Mouse (Mus musculus): ENCODE data around the gene Wdr31. TPM values are rescaled to one million over a fixed set of nuclear protein-coding genes. Genes with fewer than 3 reads are reported as not detected.
A peak's percentile ranks its signal among the peaks of the same experiment; 100 is the strongest.

Wdr31 gene
- polyA plus RNA-seq, 1 experiment: 0.51 TPM

DNA sequence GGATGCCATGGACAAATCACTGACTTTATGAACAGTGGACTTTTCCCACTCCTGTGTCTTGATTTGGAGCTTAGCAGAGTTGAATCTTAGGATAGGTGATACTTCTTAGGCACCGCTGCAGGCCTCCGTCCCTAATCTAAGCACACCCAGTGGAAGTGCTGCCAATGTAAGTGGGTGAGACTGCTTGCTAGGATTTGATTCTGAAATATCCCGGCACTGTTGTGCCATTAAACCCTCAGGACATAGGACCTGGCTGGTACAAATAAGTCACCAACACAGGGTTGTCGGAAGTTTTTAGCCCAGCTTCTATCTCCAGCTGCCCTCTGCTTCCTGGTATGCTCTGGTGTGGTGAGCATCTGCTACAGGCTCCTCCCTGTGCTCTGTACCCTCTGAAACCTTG lies 44.8 kb downstream of the Wdr31 start:
- Histone ChIP-seq H3K4me3 (ENCODE audit: extremely low read depth, insufficient read depth, insufficient read length) (no peak overlapping the region), H3K27ac (ENCODE audit: insufficient read depth, low read length) (no peak overlapping the region), H3K4me1 (ENCODE audit: control insufficient read depth, insufficient read depth, insufficient read length) (no peaks in the 10 kb centered on the region), H3K36me3 (ENCODE audit: control insufficient read depth, insufficient read depth, low read length) (peaks cover 23% of the 10 kb centered on the region), H3K27me3 (ENCODE audit: control insufficient read depth, insufficient read depth, low read length) (no peaks in the 10 kb centered on the region)
- TF ChIP-seq POLR2A (IDR thresholded peaks at IDR 0.05; ENCODE audit: low read depth, low read length) (no peak), CTCF (IDR thresholded peaks at IDR 0.05; ENCODE audit: extremely low read depth, insufficient read depth, insufficient read length, insufficient replicate concordance) (no peak)
- WGBS: 93% methylated on average over 4 of the region's 4 CpGs
- no peak for DNase-seq (ENCODE audit: low read depth in 1 of 2, low spot score in 2 of 2)

DNA sequence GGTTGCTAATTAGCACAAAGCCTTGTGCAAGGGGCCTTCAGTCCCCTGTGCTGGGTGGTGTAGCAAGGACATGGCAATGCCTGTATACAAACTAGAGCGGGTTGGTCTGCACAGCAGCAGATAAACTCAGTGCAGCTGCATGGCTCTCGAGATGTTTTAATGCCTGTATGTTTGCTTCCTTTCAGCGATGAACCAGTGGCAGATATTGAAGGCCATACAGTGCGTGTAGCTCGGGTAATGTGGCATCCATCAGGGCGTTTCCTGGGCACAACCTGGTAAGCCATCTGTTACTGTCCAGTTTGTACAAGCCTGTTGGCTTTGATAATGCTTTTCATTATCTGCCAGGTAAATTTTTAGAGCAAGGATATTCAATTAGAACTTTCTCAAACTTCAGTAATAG lies 51.6 kb downstream of the Wdr31 start:
- DNase-seq (ENCODE audit: low read depth in 1 of 2, low spot score in 2 of 2): no peak
- WGBS: 92% methylated on average over 6 of the region's 6 CpGs
- Histone ChIP-seq H3K36me3 (ENCODE audit: control insufficient read depth, insufficient read depth, low read length) (peaks cover 73% of the 10 kb centered on the region), H3K4me3 (ENCODE audit: extremely low read depth, insufficient read depth, insufficient read length) (no peak overlapping the region), H3K27ac (ENCODE audit: insufficient read depth, low read length) (no peak overlapping the region), H3K4me1 (ENCODE audit: control insufficient read depth, insufficient read depth, insufficient read length) (no peaks in the 10 kb centered on the region), H3K27me3 (ENCODE audit: control insufficient read depth, insufficient read depth, low read length) (no peaks in the 10 kb centered on the region)
- TF ChIP-seq POLR2A (IDR thresholded peaks at IDR 0.05; ENCODE audit: low read depth, low read length) (no peak), CTCF (IDR thresholded peaks at IDR 0.05; ENCODE audit: extremely low read depth, insufficient read depth, insufficient read length, insufficient replicate concordance) (no peak)

DNA sequence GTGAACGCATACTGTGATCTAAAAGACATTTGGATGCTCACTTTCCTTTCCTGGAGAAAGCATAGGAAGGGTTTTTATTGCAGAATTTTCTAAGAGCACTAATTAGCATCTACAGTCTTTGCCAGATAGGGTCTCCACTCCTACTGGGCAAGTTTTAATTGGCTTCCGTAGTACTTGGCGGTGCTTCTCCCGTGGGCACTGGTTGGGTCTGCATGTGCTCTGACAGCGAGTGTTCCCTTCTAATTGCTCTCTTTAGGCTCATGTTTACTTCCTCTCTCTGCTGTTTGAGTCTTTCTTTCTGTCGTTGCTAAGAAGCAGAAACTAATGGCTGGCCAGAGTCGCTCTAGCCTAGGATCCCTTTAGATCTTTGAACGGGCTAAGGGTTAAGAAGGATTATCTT lies 52.2 kb downstream of the Wdr31 start:
- TF ChIP-seq CTCF (IDR thresholded peaks at IDR 0.05; ENCODE audit: extremely low read depth, insufficient read depth, insufficient read length, insufficient replicate concordance): no peak
- no peak for TF ChIP-seq POLR2A (IDR thresholded peaks at IDR 0.05; ENCODE audit: low read depth, low read length)
- Histone ChIP-seq H3K27me3 (ENCODE audit: control insufficient read depth, insufficient read depth, low read length) (no peaks in the 10 kb centered on the region), H3K36me3 (ENCODE audit: control insufficient read depth, insufficient read depth, low read length) (peaks cover 70% of the 10 kb centered on the region), H3K4me1 (ENCODE audit: control insufficient read depth, insufficient read depth, insufficient read length) (no peaks in the 10 kb centered on the region), H3K4me3 (ENCODE audit: extremely low read depth, insufficient read depth, insufficient read length) (no peak overlapping the region), H3K27ac (ENCODE audit: insufficient read depth, low read length) (no peak overlapping the region)
- DNase-seq (ENCODE audit: low read depth in 1 of 2, low spot score in 2 of 2): no peak
- 90% methylated on average over 8 of the region's 8 CpGs for WGBS

DNA sequence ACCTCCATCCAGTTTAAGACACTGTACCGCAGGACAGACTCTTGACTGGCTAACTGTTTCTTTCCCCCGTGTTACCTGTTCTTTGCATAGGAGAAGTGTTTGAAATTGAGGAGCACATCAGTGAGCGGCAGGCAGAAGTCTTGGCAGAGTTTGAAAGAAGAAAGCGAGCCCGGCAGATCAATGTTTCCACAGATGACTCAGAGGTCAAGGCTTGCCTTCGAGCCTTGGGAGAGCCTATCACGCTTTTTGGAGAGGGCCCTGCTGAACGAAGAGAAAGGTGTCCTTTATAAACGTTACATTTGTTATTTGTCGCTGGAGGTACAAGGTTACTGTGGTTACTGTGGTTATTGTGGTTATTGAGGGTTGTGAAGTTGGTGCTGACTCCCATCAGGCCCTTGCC lies 59.1 kb downstream of the Wdr31 start:
- WGBS: 70% methylated on average over 10 of the region's 10 CpGs
- no peak for DNase-seq (ENCODE audit: low read depth in 1 of 2, low spot score in 2 of 2)
- Histone ChIP-seq H3K27me3 (ENCODE audit: control insufficient read depth, insufficient read depth, low read length) (no peaks in the 10 kb centered on the region), H3K27ac (ENCODE audit: insufficient read depth, low read length) (no peak overlapping the region), H3K36me3 (ENCODE audit: control insufficient read depth, insufficient read depth, low read length) (peaks cover 24% of the 10 kb centered on the region), H3K4me3 (ENCODE audit: extremely low read depth, insufficient read depth, insufficient read length) (no peak overlapping the region), H3K4me1 (ENCODE audit: control insufficient read depth, insufficient read depth, insufficient read length) (peaks cover 2% of the 10 kb centered on the region)
- TF ChIP-seq POLR2A (IDR thresholded peaks at IDR 0.05; ENCODE audit: low read depth, low read length): no peak
- no peak for TF ChIP-seq CTCF (IDR thresholded peaks at IDR 0.05; ENCODE audit: extremely low read depth, insufficient read depth, insufficient read length, insufficient replicate concordance)

DNA sequence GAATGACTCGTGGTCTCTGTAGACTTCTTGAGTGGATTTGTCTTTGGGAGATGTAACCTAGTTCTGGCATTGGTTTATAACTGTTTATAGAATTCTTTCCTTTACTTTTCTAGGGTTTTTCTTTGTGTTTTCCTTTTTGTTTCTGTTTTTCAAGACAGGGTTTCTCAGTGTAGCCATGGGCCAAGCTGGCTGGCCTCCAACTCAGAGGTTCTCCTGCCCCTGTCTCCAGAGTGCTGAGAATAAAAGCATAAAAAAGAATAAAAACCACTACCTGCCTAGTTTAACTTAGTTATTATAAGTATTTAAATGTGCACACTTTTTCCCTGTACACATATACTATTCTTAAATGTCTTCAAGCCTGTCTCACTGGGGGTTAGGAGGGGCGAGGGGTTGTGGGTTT lies 60.4 kb downstream of the Wdr31 start:
- Histone ChIP-seq H3K27me3 (ENCODE audit: control insufficient read depth, insufficient read depth, low read length) (no peaks in the 10 kb centered on the region), H3K36me3 (ENCODE audit: control insufficient read depth, insufficient read depth, low read length) (peaks cover 13% of the 10 kb centered on the region), H3K4me1 (ENCODE audit: control insufficient read depth, insufficient read depth, insufficient read length) (peaks cover 2% of the 10 kb centered on the region), H3K27ac (ENCODE audit: insufficient read depth, low read length) (no peak overlapping the region), H3K4me3 (ENCODE audit: extremely low read depth, insufficient read depth, insufficient read length) (no peak overlapping the region)
- TF ChIP-seq CTCF (IDR thresholded peaks at IDR 0.05; ENCODE audit: extremely low read depth, insufficient read depth, insufficient read length, insufficient replicate concordance) (no peak), POLR2A (IDR thresholded peaks at IDR 0.05; ENCODE audit: low read depth, low read length) (no peak)
- DNase-seq (ENCODE audit: low read depth in 1 of 2, low spot score in 2 of 2): no peak
- WGBS: 90% methylated on average over 2 of the region's 2 CpGs

DNA sequence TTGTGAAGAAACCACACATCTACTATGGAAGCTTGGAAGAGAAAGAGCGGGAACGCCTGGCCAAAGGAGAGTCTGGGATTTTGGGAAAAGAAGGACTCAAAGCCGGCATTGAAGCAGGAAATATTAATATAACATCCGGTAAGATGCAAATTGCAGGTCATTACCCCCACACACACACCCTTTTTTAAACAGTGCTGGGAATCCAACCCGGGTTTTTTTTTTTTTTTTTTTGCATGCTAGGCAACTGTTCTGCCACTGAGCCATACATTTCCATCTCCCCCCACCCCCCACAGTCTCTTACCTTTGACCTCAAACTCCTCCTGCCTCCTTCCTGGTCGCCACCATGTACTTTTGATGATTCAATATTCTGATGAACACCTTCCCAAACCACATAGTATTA lies 61.1 kb downstream of the Wdr31 start:
- Histone ChIP-seq H3K27ac (ENCODE audit: insufficient read depth, low read length) (no peak overlapping the region), H3K4me3 (ENCODE audit: extremely low read depth, insufficient read depth, insufficient read length) (peak overlapping the region; percentile 80; the same call in 1 of the 2 replicates), H3K4me1 (ENCODE audit: control insufficient read depth, insufficient read depth, insufficient read length) (peaks cover 2% of the 10 kb centered on the region), H3K27me3 (ENCODE audit: control insufficient read depth, insufficient read depth, low read length) (no peaks in the 10 kb centered on the region), H3K36me3 (ENCODE audit: control insufficient read depth, insufficient read depth, low read length) (peaks cover 7% of the 10 kb centered on the region)
- WGBS: 31% methylated on average over 6 of the region's 6 CpGs
- no peak for TF ChIP-seq POLR2A (IDR thresholded peaks at IDR 0.05; ENCODE audit: low read depth, low read length)
- no peak for DNase-seq (ENCODE audit: low read depth in 1 of 2, low spot score in 2 of 2)

DNA sequence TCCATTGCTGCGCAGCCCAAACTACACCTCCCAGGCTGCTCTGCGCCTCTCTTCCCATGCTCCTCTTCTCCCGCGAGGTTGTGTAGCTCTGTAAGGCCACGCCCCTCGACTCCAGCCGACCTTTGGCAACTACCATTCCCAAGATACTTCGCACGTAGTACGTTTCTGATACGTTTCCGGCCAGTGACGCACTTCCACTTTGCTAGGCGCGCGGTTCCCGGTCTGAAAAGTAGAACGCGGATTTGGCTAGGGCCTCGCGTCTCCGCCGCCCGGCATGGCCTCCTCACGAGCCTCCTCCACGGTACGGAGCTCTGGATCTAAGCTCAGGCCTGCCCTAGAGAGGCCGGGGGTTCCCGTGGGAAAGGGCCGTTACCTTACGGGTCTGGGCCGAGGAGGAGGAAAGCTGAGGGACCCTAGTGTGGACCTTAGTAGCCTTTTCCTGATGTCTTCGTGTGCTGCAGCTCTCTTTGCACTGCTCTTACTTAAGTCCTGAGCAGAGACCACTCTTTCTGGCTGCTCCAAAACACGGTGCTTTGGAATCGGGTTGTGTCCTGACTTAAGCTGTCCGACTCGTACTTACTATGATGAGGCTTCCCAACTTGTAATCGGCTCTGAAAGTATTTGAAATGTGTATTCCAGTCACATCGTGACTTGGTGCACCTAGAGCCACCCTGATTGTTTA lies 62.0 kb downstream of the Wdr31 start, which contains the start of the genes Cdc26 and Prpf4:
TSS of gene Cdc26 (minus strand) at position 42 of the 682 bp plus-strand sequence.
TSS of gene Prpf4 (plus strand) at position 197 of the 682 bp plus-strand sequence.
- no peak for TF ChIP-seq CTCF (IDR thresholded peaks at IDR 0.05; ENCODE audit: extremely low read depth, insufficient read depth, insufficient read length, insufficient replicate concordance)
- peak; percentile 57 for TF ChIP-seq POLR2A (IDR thresholded peaks at IDR 0.05; ENCODE audit: low read depth, low read length)
- Histone ChIP-seq H3K4me3 (ENCODE audit: extremely low read depth, insufficient read depth, insufficient read length) (peak within 1 kb of the TSS; percentile 80), H3K36me3 (ENCODE audit: control insufficient read depth, insufficient read depth, low read length) (peaks cover 5% of the 10 kb centered on the region), H3K27me3 (ENCODE audit: control insufficient read depth, insufficient read depth, low read length) (no peaks in the 10 kb centered on the region), H3K4me1 (ENCODE audit: control insufficient read depth, insufficient read depth, insufficient read length) (peaks cover 2% of the 10 kb centered on the region), H3K27ac (ENCODE audit: insufficient read depth, low read length) (peak within 1 kb of the TSS; percentile 82)
- WGBS: under 1% methylated on average over 39 of the region's 39 CpGs
- DNase-seq (ENCODE audit: low read depth in 1 of 2, low spot score in 2 of 2): peak; percentile 97 to 98

Data from spleen, adult 2 months (tissue).